Mouse (Mus musculus) limb, embryonic 14.5 days (tissue): ENCODE results near the gene Timmdc1. TPM values are rescaled to one million over a fixed set of nuclear protein-coding genes. Genes with fewer than 3 reads are reported as not detected.

Source experiments
- ATAC-seq: fragments of 200-750 bp; cut with Nextera tagmentation; 2 replicates; pipeline ENCODE4 v1.8.0; 2017; ENCODE audit warnings: low read depth, moderate number of reproducible peaks, moderate TSS enrichment; ENCODE audit not compliant: low FRiP score
- DNase-seq: peaks from one replicate; pipeline ENCODE4 v3.0.0-alpha.2; 2015; ENCODE audit warnings: low spot score
- H3K27ac ChIP-seq: fragments of 300-500 bp; sonication (generic); replicated peaks from 2 replicates; pipeline ENCODE4 v1.5.1; 2014; ENCODE audit warnings: low read depth, mild to moderate bottlenecking, low read length, moderate library complexity, mixed read lengths
- H3K27me3 ChIP-seq: fragments of 300-500 bp; sonication (generic); 2 replicates; pipeline ENCODE4 v1.6.1; 2014; ENCODE audit warnings: low read length, mixed read lengths; ENCODE audit not compliant: control insufficient read depth, insufficient read depth
- H3K36me3 ChIP-seq: fragments of 300-500 bp; sonication (generic); 2 replicates; pipeline ENCODE4 v1.6.1; 2014; ENCODE audit warnings: mild to moderate bottlenecking, low read length, moderate library complexity, mixed read lengths; ENCODE audit not compliant: control insufficient read depth, insufficient read depth
- H3K4me1 ChIP-seq: fragments of 300-500 bp; sonication (generic); 2 replicates; pipeline ENCODE4 v1.6.1; 2014; ENCODE audit warnings: antibody characterized with exemption, low read length, mixed read lengths; ENCODE audit not compliant: control insufficient read depth, insufficient read depth
- H3K4me2 ChIP-seq: fragments of 300-500 bp; sonication (generic); replicated peaks from 2 replicates; pipeline ENCODE4 v1.6.1; 2014; ENCODE audit warnings: low read depth, mild to moderate bottlenecking, low read length, moderate library complexity; ENCODE audit not compliant: severe bottlenecking
- H3K4me3 ChIP-seq: fragments of 300-500 bp; sonication (generic); replicated peaks from 2 replicates; pipeline ENCODE4 v1.5.1; 2014; ENCODE audit warnings: low read length
- H3K9ac ChIP-seq: fragments of 300-500 bp; sonication (generic); 2 replicates; pipeline ENCODE4 v1.6.1; 2014; ENCODE audit warnings: mild to moderate bottlenecking, low read depth, low read length, moderate library complexity; ENCODE audit not compliant: severe bottlenecking
- H3K9me3 ChIP-seq: fragments of 300-500 bp; sonication (generic); 2 replicates; pipeline ENCODE4 v1.6.1; 2016; ENCODE audit warnings: low read length; ENCODE audit not compliant: control insufficient read depth
- POLR2A ChIP-seq: fragments of 200-500 bp; IDR thresholded peaks from 2 replicates; pipeline ENCODE4 v1.8.0; 2012; ENCODE audit warnings: inconsistent platforms, mild to moderate bottlenecking, moderate library complexity, borderline replicate concordance; ENCODE audit not compliant: insufficient read depth, insufficient read length; ENCODE audit errors: extremely low read depth
- WGBS: fragments of 180-500 bp; shearing (Covaris S2); extraction: QIAGEN DNeasy Blood & Tissue Kit; methylation state at CpG from one replicate; pipeline ENCODE4 v1.1.7; 2014; 5-methylcytosine and 5-hydroxymethylcytosine counted together
- polyA plus RNA-seq, 2 experiments: library from polyadenylated mRNA; depleted of rRNA in 1 of 2; stranded (reverse) in 1 of 2; unstranded in 1 of 2; fragments of >200 nt; fragmentation: Nextera tagmentation in 1 of 2; extraction: Ambion mirVana in 1 of 2; gene quantifications; 2 replicates each; pipeline versions ENCODE4 v1.2.1 to v1.2.3; 2012 to 2014

Gene Timmdc1
- 15.5 and 17.0 TPM in 2 replicates for polyA plus RNA-seq (2012; rRNA removed)
- polyA plus RNA-seq (2014; fragmentation: Nextera tagmentation; extraction: Ambion mirVana), result 20.9 and 21.2 TPM in 2 replicates

GRCm38 (mm10) chr16:38522129-38523084 is at the start of gene Timmdc1:
Gene Timmdc1 (minus strand): TSS chr16:38522663.
- TF ChIP-seq POLR2A, result peak; percentile 39; the same call in 1 of the 2 replicates
- DNase-seq, result peak; percentile 96
- peak; percentile 97 for ATAC-seq
- Histone ChIP-seq H3K9ac (peak within 1 kb of the TSS; percentile 93), H3K9me3 (no peaks in the 10 kb centered on the region), H3K27me3 (no peaks in the 10 kb centered on the region), H3K4me2 (peak within 1 kb of the TSS; percentile 58), H3K4me3 (peak within 1 kb of the TSS; percentile 99), H3K27ac (peak within 1 kb of the TSS; percentile 90), H3K4me1 (peaks cover 8% of the 10 kb centered on the region), H3K36me3 (peaks cover 40% of the 10 kb centered on the region)
- under 1% methylated on average over 54 of the region's 73 CpGs for WGBS

- DNase-seq (no peak), ATAC-seq (no peak)
- H3K4me3 ChIP-seq, result no peak overlapping the region
- no peaks in the 10 kb centered on the region for H3K4me1 ChIP-seq
- peaks cover 75% of the 10 kb centered on the region for H3K36me3 ChIP-seq
- H3K27me3 ChIP-seq, result no peaks in the 10 kb centered on the region
- H3K27ac ChIP-seq, result no peak overlapping the region
- no peak for TF ChIP-seq POLR2A
- H3K9ac ChIP-seq, result no peak overlapping the region
- WGBS, result 98% methylated on average over 3 of the region's 3 CpGs
- no peak overlapping the region for H3K4me2 ChIP-seq
- no peaks in the 10 kb centered on the region for H3K9me3 ChIP-seq
Observed at GRCm38 (mm10) chr16:38571481-38571880, 49.0 kb upstream of the Timmdc1 start.

GRCm38 (mm10) chr16:38568192-38568591 is 45.7 kb upstream of the Timmdc1 start:
- Histone ChIP-seq H3K4me1 (peaks cover 6% of the 10 kb centered on the region; the same call in 1 of the 2 replicates), H3K9ac (no peak overlapping the region), H3K36me3 (peaks cover 70% of the 10 kb centered on the region), H3K4me2 (no peak overlapping the region), H3K27ac (no peak overlapping the region), H3K4me3 (no peak overlapping the region), H3K9me3 (no peaks in the 10 kb centered on the region), H3K27me3 (no peaks in the 10 kb centered on the region)
- DNase-seq (no peak), ATAC-seq (no peak)
- 98% methylated on average over 5 of the region's 5 CpGs for WGBS
- TF ChIP-seq POLR2A, result no peak

- peaks cover 33% of the 10 kb centered on the region for H3K36me3 ChIP-seq
- H3K9me3 ChIP-seq, result no peaks in the 10 kb centered on the region
- DNase-seq (no peak), ATAC-seq (no peak)
- no peak for TF ChIP-seq POLR2A
- H3K9ac ChIP-seq, result peak overlapping the region; percentile 94
- H3K4me1 ChIP-seq, result peaks cover 6% of the 10 kb centered on the region; the same call in 1 of the 2 replicates
- no peak overlapping the region for H3K27ac ChIP-seq
- peak overlapping the region; percentile 77 for H3K4me3 ChIP-seq
- no peaks in the 10 kb centered on the region for H3K27me3 ChIP-seq
- peak overlapping the region; percentile 55 for H3K4me2 ChIP-seq
- WGBS, result 32% methylated on average over 10 of the region's 10 CpGs
Observed at GRCm38 (mm10) chr16:38563516-38563915, 41.1 kb upstream of the Timmdc1 start.

- Histone ChIP-seq H3K27ac (peak overlapping the region; percentile 90), H3K9me3 (no peaks in the 10 kb centered on the region), H3K27me3 (no peaks in the 10 kb centered on the region), H3K9ac (peak overlapping the region; percentile 94), H3K4me2 (peak overlapping the region; percentile 55), H3K4me3 (peak overlapping the region; percentile 77), H3K36me3 (peaks cover 27% of the 10 kb centered on the region), H3K4me1 (peaks cover 6% of the 10 kb centered on the region; the same call in 1 of the 2 replicates)
- WGBS, result 0% methylated on average over 25 of the region's 25 CpGs
- TF ChIP-seq POLR2A, result no peak
- DNase-seq, result no peak
- ATAC-seq, result peak; percentile 74
Observed at GRCm38 (mm10) chr16:38562968-38563327, 40.5 kb upstream of the Timmdc1 start.
